In the genomic region with DNA sequence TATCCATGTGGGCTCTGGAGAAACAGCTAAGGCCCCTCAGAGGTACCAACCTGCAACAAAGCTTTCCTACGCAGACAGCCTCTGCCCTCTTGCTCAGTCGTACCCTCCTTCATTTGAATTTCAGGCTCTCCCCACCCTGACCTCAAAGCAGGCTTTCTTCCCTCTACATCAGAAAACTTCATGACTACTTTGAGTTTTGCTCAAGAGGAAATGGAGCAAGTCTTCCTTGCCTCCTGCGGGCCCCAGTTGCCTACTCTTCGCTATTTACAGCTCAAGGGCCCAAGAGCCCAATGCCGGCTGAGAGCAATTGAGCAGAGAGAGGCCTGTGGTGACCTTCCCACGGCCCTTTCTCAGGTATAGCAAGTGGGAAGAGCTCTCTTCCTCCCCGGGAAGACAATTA, we compare ENCODE assay signal across 15 mouse cellular contexts.
"Had no signal": no experiment of that assay in that cellular context is flagged by ENCODE, and none has a peak within 500 bp of the region (broad histone marks: within the 10 kb centered on the region; RNA-seq: fewer than 3 reads in every experiment).

No protein-coding gene starts in this region.

- H3K9ac ChIP-seq: limb, embryonic 12.5 days; limb, embryonic 15.5 days; liver, embryonic 14.5 days; lung, embryonic 14.5 days had no signal

- H3K27ac ChIP-seq: kidney, postnatal 0 days; layer of hippocampus, adult 2 months; limb, embryonic 12.5 days; limb, embryonic 15.5 days; liver, embryonic 14.5 days; macrophage had no signal

- H3K4me3 ChIP-seq: layer of hippocampus, adult 2 months; limb, embryonic 12.5 days; limb, embryonic 15.5 days had no signal

- H3K4me1 ChIP-seq: limb, embryonic 12.5 days; limb, embryonic 15.5 days had no signal

- H3K27me3 ChIP-seq: limb, embryonic 12.5 days; limb, embryonic 15.5 days had no signal

- H3K9me3 ChIP-seq: limb, embryonic 15.5 days had no signal

- H3K4me2 ChIP-seq: limb, embryonic 12.5 days; limb, embryonic 15.5 days; lung, embryonic 14.5 days; midbrain, embryonic 11.5 days had no signal

- ATAC-seq: lung, postnatal 0 days had no signal

- H3K36me3 ChIP-seq: limb, embryonic 12.5 days; limb, embryonic 15.5 days had no signal

- DNase-seq: kidney, adult 2 months; left cerebral cortex, postnatal 4 days; lung, embryonic 14.5 days; midbrain, embryonic 14.5 days; thymus, adult 18-20 months; thymus, postnatal 14 days; thymus, postnatal 4 days had no signal
